Mouse (Mus musculus): ENCODE results near the gene Sema3a. TPM values are rescaled to one million over a fixed set of nuclear protein-coding genes. Genes with fewer than 3 reads are reported as not detected.

Gene Sema3a
- total RNA-seq, 1 experiment, result 0.62 TPM

DNA sequence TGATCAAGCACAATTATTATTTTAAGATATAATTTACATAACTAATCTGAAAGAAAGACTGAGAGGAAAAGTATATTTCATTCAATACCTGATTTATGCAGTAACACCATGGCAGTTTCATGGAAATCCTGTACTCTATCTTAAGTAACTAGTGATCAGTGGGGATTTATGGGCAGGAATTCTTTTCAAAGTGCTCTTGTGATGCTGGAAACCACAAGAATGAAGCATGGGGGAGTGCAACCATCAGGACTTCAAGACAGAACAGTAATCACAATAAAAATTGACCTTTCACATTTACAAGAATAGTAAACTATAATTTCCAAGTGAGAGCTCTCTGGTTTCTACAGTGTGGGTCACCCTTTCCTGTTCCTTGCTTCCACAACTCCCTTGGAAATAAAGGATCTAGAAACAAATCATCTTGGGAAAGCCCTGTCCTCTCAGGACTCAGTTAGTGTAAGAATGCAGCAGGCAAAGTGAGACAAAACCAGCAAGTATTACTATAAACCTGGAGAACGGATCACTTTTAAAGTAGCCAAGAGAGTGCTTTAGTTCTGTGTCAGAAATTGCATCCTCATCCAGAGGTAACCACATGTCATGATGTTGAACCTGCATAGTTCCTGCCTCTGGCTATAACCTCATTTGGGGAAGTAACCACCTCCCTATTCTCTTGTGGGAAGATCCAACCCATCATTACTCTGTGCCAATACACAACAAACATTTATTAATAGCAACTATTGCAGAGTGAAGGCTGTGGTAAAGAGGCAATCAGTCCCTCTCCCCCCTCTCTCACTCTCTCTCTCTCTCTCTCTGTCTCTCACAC, 335.2 kb downstream of the Sema3a start:
- Histone ChIP-seq H3K9ac (ENCODE audit: insufficient read depth, low read depth, low read length, poor library complexity, severe bottlenecking) (no peak overlapping the region), H3K4me3 (ENCODE audit: insufficient read depth in 1 of 2, low read depth in 1 of 2, low read length in 2 of 2, poor library complexity in 1 of 2, severe bottlenecking in 1 of 2) (no peak overlapping the region), H3K4me1 (ENCODE audit: control insufficient read depth in 2 of 2, insufficient read depth in 2 of 2, low read length in 2 of 2, poor library complexity in 1 of 2) (no peaks in the 10 kb centered on the region), H3K36me3 (ENCODE audit: control insufficient read depth, insufficient read depth, low read length, poor library complexity, severe bottlenecking) (no peaks in the 10 kb centered on the region), H3K27ac (ENCODE audit: insufficient read depth, low read depth, low read length, poor library complexity, severe bottlenecking) (no peak overlapping the region), H3K9me3 (ENCODE audit: control insufficient read depth, insufficient read depth, low read depth, low read length) (no peaks in the 10 kb centered on the region)
- DNase-seq (ENCODE audit: low read depth, low spot score), result no peak
- TF ChIP-seq HCFC1 (IDR thresholded peaks at IDR 0.05; ENCODE audit: borderline replicate concordance, insufficient read depth, low read length), result no peak
- TF ChIP-seq ZC3H11A (IDR thresholded peaks at IDR 0.05; ENCODE audit: borderline replicate concordance, low read depth, low read length), result no peak
- no peak for TF ChIP-seq CHD2 (IDR thresholded peaks at IDR 0.05; ENCODE audit: low read depth, low read length)
- TF ChIP-seq MAFK (IDR thresholded peaks at IDR 0.05; ENCODE audit: insufficient read depth, low read depth, low read length), result no peak
- TF ChIP-seq ZNF384 (IDR thresholded peaks at IDR 0.05; ENCODE audit: low read depth, low read length), result no peak
- in situ Hi-C loops (cut with MboI; ENCODE audit: low sequenced_read_pairs in 2 of 2, unreplicated experiment in 2 of 2), result no loop called here

DNA sequence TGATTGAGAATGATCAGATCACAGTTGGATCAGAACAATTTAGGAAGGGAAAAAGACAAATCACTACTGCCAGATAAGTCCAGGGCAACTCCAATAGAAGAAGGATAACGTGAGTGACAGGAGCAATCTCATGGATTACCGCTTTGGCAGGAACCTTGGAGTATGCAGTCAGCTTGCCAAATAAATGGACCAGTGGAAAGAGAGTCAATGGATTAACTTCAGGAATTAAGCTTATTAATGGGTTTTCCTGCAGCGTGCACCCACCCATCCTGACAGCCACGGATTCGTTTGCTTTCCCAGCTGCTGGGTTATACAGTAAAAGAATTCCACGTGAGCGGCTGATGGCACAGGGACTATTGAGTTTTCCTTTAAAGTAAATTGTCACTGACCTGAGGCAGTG, 343.6 kb downstream of the Sema3a start:
- Histone ChIP-seq H3K36me3 (ENCODE audit: control insufficient read depth, insufficient read depth, low read length, poor library complexity, severe bottlenecking) (no peaks in the 10 kb centered on the region), H3K27ac (ENCODE audit: insufficient read depth, low read depth, low read length, poor library complexity, severe bottlenecking) (no peak overlapping the region), H3K9ac (ENCODE audit: insufficient read depth, low read depth, low read length, poor library complexity, severe bottlenecking) (no peak overlapping the region), H3K4me1 (ENCODE audit: control insufficient read depth in 2 of 2, insufficient read depth in 2 of 2, low read length in 2 of 2, poor library complexity in 1 of 2) (no peaks in the 10 kb centered on the region), H3K9me3 (ENCODE audit: control insufficient read depth, insufficient read depth, low read depth, low read length) (no peaks in the 10 kb centered on the region), H3K4me3 (ENCODE audit: insufficient read depth in 1 of 2, low read depth in 1 of 2, low read length in 2 of 2, poor library complexity in 1 of 2, severe bottlenecking in 1 of 2) (no peak overlapping the region)
- no peak for DNase-seq (ENCODE audit: low read depth, low spot score)
- in situ Hi-C loops (cut with MboI; ENCODE audit: low sequenced_read_pairs in 2 of 2, unreplicated experiment in 2 of 2), result no loop called here
- TF ChIP-seq MAFK (IDR thresholded peaks at IDR 0.05; ENCODE audit: insufficient read depth, low read depth, low read length) (no peak), CHD2 (IDR thresholded peaks at IDR 0.05; ENCODE audit: low read depth, low read length) (no peak), ZC3H11A (IDR thresholded peaks at IDR 0.05; ENCODE audit: borderline replicate concordance, low read depth, low read length) (no peak), ZNF384 (IDR thresholded peaks at IDR 0.05; ENCODE audit: low read depth, low read length) (no peak), HCFC1 (IDR thresholded peaks at IDR 0.05; ENCODE audit: borderline replicate concordance, insufficient read depth, low read length) (no peak)

DNA sequence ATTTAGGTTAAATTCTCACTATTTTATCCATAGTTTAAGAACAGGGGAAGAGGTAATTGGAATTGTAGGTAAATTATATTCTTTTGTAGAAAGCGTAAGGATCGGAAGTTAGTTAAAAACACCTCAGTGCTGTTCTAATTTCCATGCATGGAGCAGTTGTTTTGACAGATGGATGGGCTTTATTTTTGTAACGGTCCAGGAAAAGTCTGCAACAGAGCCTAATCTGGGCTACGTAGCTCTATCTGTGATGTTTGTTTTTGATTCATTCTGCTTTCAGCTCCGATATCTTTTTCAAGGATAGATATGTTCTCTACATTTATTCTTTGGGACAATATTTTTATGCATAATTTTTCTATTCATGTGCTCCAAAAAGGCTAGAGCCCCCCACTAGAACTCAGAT, 344.2 kb downstream of the Sema3a start:
- Histone ChIP-seq H3K4me3 (ENCODE audit: insufficient read depth in 1 of 2, low read depth in 1 of 2, low read length in 2 of 2, poor library complexity in 1 of 2, severe bottlenecking in 1 of 2) (no peak overlapping the region), H3K4me1 (ENCODE audit: control insufficient read depth in 2 of 2, insufficient read depth in 2 of 2, low read length in 2 of 2, poor library complexity in 1 of 2) (no peaks in the 10 kb centered on the region), H3K9me3 (ENCODE audit: control insufficient read depth, insufficient read depth, low read depth, low read length) (no peaks in the 10 kb centered on the region), H3K27ac (ENCODE audit: insufficient read depth, low read depth, low read length, poor library complexity, severe bottlenecking) (no peak overlapping the region), H3K9ac (ENCODE audit: insufficient read depth, low read depth, low read length, poor library complexity, severe bottlenecking) (no peak overlapping the region), H3K36me3 (ENCODE audit: control insufficient read depth, insufficient read depth, low read length, poor library complexity, severe bottlenecking) (no peaks in the 10 kb centered on the region)
- TF ChIP-seq ZNF384 (IDR thresholded peaks at IDR 0.05; ENCODE audit: low read depth, low read length), result no peak
- no peak for TF ChIP-seq ZC3H11A (IDR thresholded peaks at IDR 0.05; ENCODE audit: borderline replicate concordance, low read depth, low read length)
- DNase-seq (ENCODE audit: low read depth, low spot score), result no peak
- in situ Hi-C loops (cut with MboI; ENCODE audit: low sequenced_read_pairs in 2 of 2, unreplicated experiment in 2 of 2), result no loop called here

DNA sequence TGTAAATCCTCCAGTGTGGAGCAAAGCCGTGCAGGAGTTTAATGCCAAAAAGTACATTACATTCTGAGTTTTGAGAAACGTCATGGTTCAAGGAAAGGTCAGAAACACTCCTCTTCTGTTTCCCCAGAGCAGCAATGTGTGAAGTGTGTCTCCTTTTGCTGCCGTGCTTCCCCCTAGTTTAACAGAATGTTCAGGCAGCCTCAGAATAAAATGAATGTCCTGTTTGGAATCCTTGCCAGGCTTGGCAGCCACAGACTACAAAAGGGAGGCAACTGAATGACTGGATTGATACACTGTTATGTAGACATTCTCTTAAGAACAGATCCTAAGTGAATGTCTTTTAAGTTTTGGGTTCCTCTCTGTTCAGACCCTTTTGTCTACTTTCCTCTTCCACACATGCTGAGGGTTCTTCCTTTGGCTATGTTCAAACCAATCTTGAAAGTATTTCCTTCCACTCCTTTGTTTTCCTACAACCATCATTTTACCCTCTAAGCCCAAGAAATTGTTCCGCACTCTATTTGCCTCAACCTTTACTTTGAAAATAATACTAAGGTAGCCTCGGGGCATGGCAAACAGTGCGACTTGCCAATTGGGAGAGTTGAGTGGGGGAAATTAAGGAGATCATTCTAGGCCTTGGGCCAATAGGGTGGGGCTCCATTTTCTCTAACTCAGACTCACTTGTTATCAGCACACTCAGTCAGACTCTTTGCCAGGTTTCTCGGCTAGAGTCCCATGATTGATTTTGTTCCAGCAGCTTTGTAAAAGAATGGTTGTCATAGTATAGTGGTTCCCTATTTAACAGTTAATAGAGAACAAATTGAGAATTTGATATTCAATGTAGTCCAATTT, 345.1 kb downstream of the Sema3a start:
- in situ Hi-C loops (cut with MboI; ENCODE audit: low sequenced_read_pairs in 2 of 2, unreplicated experiment in 2 of 2), result no loop called here
- Histone ChIP-seq H3K27ac (ENCODE audit: insufficient read depth, low read depth, low read length, poor library complexity, severe bottlenecking) (no peak overlapping the region), H3K9ac (ENCODE audit: insufficient read depth, low read depth, low read length, poor library complexity, severe bottlenecking) (no peak overlapping the region), H3K36me3 (ENCODE audit: control insufficient read depth, insufficient read depth, low read length, poor library complexity, severe bottlenecking) (no peaks in the 10 kb centered on the region), H3K9me3 (ENCODE audit: control insufficient read depth, insufficient read depth, low read depth, low read length) (no peaks in the 10 kb centered on the region), H3K4me1 (ENCODE audit: control insufficient read depth in 2 of 2, insufficient read depth in 2 of 2, low read length in 2 of 2, poor library complexity in 1 of 2) (no peaks in the 10 kb centered on the region), H3K4me3 (ENCODE audit: insufficient read depth in 1 of 2, low read depth in 1 of 2, low read length in 2 of 2, poor library complexity in 1 of 2, severe bottlenecking in 1 of 2) (no peak overlapping the region)
- DNase-seq (ENCODE audit: low read depth, low spot score), result peak; percentile 19
- TF ChIP-seq ZNF384 (IDR thresholded peaks at IDR 0.05; ENCODE audit: low read depth, low read length), result no peak
- no peak for TF ChIP-seq HCFC1 (IDR thresholded peaks at IDR 0.05; ENCODE audit: borderline replicate concordance, insufficient read depth, low read length)
- no peak for TF ChIP-seq MAFK (IDR thresholded peaks at IDR 0.05; ENCODE audit: insufficient read depth, low read depth, low read length)
- TF ChIP-seq ZC3H11A (IDR thresholded peaks at IDR 0.05; ENCODE audit: borderline replicate concordance, low read depth, low read length), result no peak
- TF ChIP-seq CHD2 (IDR thresholded peaks at IDR 0.05; ENCODE audit: low read depth, low read length), result no peak

All from ES-E14 (cell line).